Mouse (Mus musculus) gastrocnemius, adult 18-20 months (tissue): Measurements from ENCODE around the gene Otx2. TPM values are rescaled to one million over a fixed set of nuclear protein-coding genes. Genes with fewer than 3 reads are reported as not detected.

Experiments used
- total RNA-seq, 2 experiments: library from RNA; stranded (reverse); gene quantifications; 2 replicates each; pipeline ENCODE4 v1.2.3; 2021

The Otx2 gene
- total RNA-seq, 2 experiments from 2014 or later, result not detected

Other genes starting within 250 kb of the Otx2 start
- gene Tmem260, start 227.7 kb downstream of the Otx2 start, total RNA-seq, result 1 to 10 TPM; 3.3 to 4.1 TPM